Mouse (Mus musculus): ENCODE measurements around the gene 9030612E09Rik. TPM values are rescaled to one million over a fixed set of nuclear protein-coding genes. Genes with fewer than 3 reads are reported as not detected.

The 9030612E09Rik gene
- total and polyA plus RNA-seq, 3 experiments, result 0.15 TPM; not detected in 2

GRCm38 (mm10) chr10:43158917-43159316, 15.6 kb upstream of the 9030612E09Rik start:
- no peaks in the 10 kb centered on the region for H3K36me3 ChIP-seq (replicated peaks in 1 of 2; ENCODE audit: control insufficient read depth in 1 of 2, insufficient read depth in 1 of 2, low read length in 1 of 2)
- no peak overlapping the region for H3K4me3 ChIP-seq (replicated peaks in 1 of 3; ENCODE audit: low read depth in 2 of 3, low read length in 2 of 3, poor library complexity in 1 of 3)
- no peak for DNase-seq (ENCODE audit: extremely low read depth)
- no peaks in the 10 kb centered on the region for H3K4me1 ChIP-seq (ENCODE audit: control insufficient read depth in 1 of 2, insufficient read depth in 2 of 2)
- TF ChIP-seq ETS1 (conservative IDR thresholded peaks at IDR 0.05; ENCODE audit: low read depth, low read length) (no peak), RAD21 (IDR thresholded peaks at IDR 0.05; ENCODE audit: low read depth, low read length) (no peak), MXI1 (IDR thresholded peaks at IDR 0.05; ENCODE audit: low read depth, low read length) (no peak)
- no peak overlapping the region for H3K4me2 ChIP-seq (ENCODE audit: insufficient read depth, low read depth, poor library complexity, severe bottlenecking)
- H3K9ac ChIP-seq (ENCODE audit: insufficient read depth, low read depth), result no peak overlapping the region
- H3K79me2 ChIP-seq (replicated peaks; ENCODE audit: control insufficient read depth, extremely low read depth, insufficient read depth, poor library complexity, severe bottlenecking), result no peaks in the 10 kb centered on the region
- dilution Hi-C loops (cut with MboI; ENCODE audit: extremely low pct_ligation_motif_present, extremely low pct_unique_long_range_greater_than_20kb, low sequenced_read_pairs) (no loop called here), in situ Hi-C loops (cut with MboI; ENCODE audit: low pct_ligation_motif_present, low pct_unique_long_range_greater_than_20kb, low sequenced_read_pairs) (no loop called here)
- H3K9me3 ChIP-seq (replicated peaks; ENCODE audit: low read length), result peaks cover 3% of the 10 kb centered on the region
- no peaks in the 10 kb centered on the region for H3K27me3 ChIP-seq (replicated peaks)
- H3K27ac ChIP-seq (ENCODE audit: insufficient read depth, low read depth), result no peak overlapping the region

DNA sequence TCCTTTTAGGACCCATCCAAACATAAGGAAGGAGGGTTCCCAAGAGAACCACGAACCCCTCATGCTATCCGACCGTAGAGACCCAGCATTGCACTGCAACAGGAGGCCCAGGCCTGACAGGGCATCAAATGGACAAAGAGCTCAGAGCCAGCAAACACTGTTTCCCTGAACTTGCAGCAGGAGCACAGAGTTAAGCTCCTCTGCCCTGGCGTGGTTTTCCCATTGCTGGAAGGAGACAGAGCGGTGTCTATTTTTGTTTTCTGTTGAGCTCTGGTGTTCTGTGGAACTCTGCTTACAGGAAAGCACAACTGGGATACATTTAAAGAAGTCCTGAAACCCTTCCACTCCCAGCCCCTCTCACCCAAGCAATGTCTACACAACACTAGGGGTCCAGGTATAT, 15.2 kb upstream of the 9030612E09Rik start:
- no peaks in the 10 kb centered on the region for H3K79me2 ChIP-seq (replicated peaks; ENCODE audit: control insufficient read depth, extremely low read depth, insufficient read depth, poor library complexity, severe bottlenecking)
- dilution Hi-C loops (cut with MboI; ENCODE audit: extremely low pct_ligation_motif_present, extremely low pct_unique_long_range_greater_than_20kb, low sequenced_read_pairs), result no loop called here
- H3K4me1 ChIP-seq (ENCODE audit: control insufficient read depth in 1 of 2, insufficient read depth in 2 of 2), result no peaks in the 10 kb centered on the region
- in situ Hi-C loops (cut with MboI; ENCODE audit: low pct_ligation_motif_present, low pct_unique_long_range_greater_than_20kb, low sequenced_read_pairs), result no loop called here
- H3K27me3 ChIP-seq (replicated peaks), result no peaks in the 10 kb centered on the region
- H3K4me2 ChIP-seq (ENCODE audit: insufficient read depth, low read depth, poor library complexity, severe bottlenecking), result no peak overlapping the region
- no peak overlapping the region for H3K4me3 ChIP-seq (replicated peaks in 1 of 3; ENCODE audit: low read depth in 2 of 3, low read length in 2 of 3, poor library complexity in 1 of 3)
- TF ChIP-seq ETS1 (conservative IDR thresholded peaks at IDR 0.05; ENCODE audit: low read depth, low read length) (no peak), EP300 (IDR thresholded peaks at IDR 0.05; ENCODE audit: low read length) (no peak)
- H3K9me3 ChIP-seq (replicated peaks; ENCODE audit: low read length), result peaks cover 3% of the 10 kb centered on the region
- no peak overlapping the region for H3K9ac ChIP-seq (ENCODE audit: insufficient read depth, low read depth)
- no peak overlapping the region for H3K27ac ChIP-seq (ENCODE audit: insufficient read depth, low read depth)
- no peaks in the 10 kb centered on the region for H3K36me3 ChIP-seq (replicated peaks in 1 of 2; ENCODE audit: control insufficient read depth in 1 of 2, insufficient read depth in 1 of 2, low read length in 1 of 2)
- no peak for DNase-seq (ENCODE audit: extremely low read depth)

- Histone ChIP-seq H3K4me1 (ENCODE audit: control insufficient read depth in 1 of 2, insufficient read depth in 2 of 2) (no peaks in the 10 kb centered on the region), H3K9ac (ENCODE audit: insufficient read depth, low read depth) (no peak overlapping the region), H3K27ac (ENCODE audit: insufficient read depth, low read depth) (no peak overlapping the region), H3K4me2 (ENCODE audit: insufficient read depth, low read depth, poor library complexity, severe bottlenecking) (no peak overlapping the region), H3K4me3 (replicated peaks in 1 of 3; ENCODE audit: low read depth in 2 of 3, low read length in 2 of 3, poor library complexity in 1 of 3) (no peak overlapping the region), H3K27me3 (replicated peaks) (no peaks in the 10 kb centered on the region), H3K9me3 (replicated peaks; ENCODE audit: low read length) (peaks cover 6% of the 10 kb centered on the region), H3K36me3 (replicated peaks in 1 of 2; ENCODE audit: control insufficient read depth in 1 of 2, insufficient read depth in 1 of 2, low read length in 1 of 2) (no peaks in the 10 kb centered on the region), H3K79me2 (replicated peaks; ENCODE audit: control insufficient read depth, extremely low read depth, insufficient read depth, poor library complexity, severe bottlenecking) (no peaks in the 10 kb centered on the region)
- no peak for DNase-seq (ENCODE audit: extremely low read depth)
- in situ Hi-C loops (cut with MboI; ENCODE audit: low pct_ligation_motif_present, low pct_unique_long_range_greater_than_20kb, low sequenced_read_pairs) (no loop called here), dilution Hi-C loops (cut with MboI; ENCODE audit: extremely low pct_ligation_motif_present, extremely low pct_unique_long_range_greater_than_20kb, low sequenced_read_pairs) (no loop called here)
- TF ChIP-seq NRF1 (IDR thresholded peaks at IDR 0.05; ENCODE audit: low read depth, low read length) (no peak), MEF2A (IDR thresholded peaks at IDR 0.05; ENCODE audit: borderline replicate concordance, low read depth, low read length) (no peak), TCF12 (IDR thresholded peaks at IDR 0.05; ENCODE audit: low read depth, low read length) (no peak), CHD2 (IDR thresholded peaks at IDR 0.05; ENCODE audit: low read length) (no peak), ZC3H11A (IDR thresholded peaks at IDR 0.05; ENCODE audit: low read depth, low read length) (no peak), RAD21 (IDR thresholded peaks at IDR 0.05; ENCODE audit: low read depth, low read length) (no peak), SMC3 (IDR thresholded peaks at IDR 0.05; ENCODE audit: low read depth, low read length) (no peak), MYC (IDR thresholded peaks at IDR 0.05; ENCODE audit: low read depth, low read length) (no peak), ZKSCAN1 (IDR thresholded peaks at IDR 0.05; ENCODE audit: borderline replicate concordance, low read depth, low read length) (no peak), PAX5 (IDR thresholded peaks at IDR 0.05; ENCODE audit: low read length) (no peak), ETS1 (conservative IDR thresholded peaks at IDR 0.05; ENCODE audit: low read depth, low read length) (no peak)
Measured at GRCm38 (mm10) chr10:43162318-43162717, 12.2 kb upstream of the 9030612E09Rik start.
